Mouse (Mus musculus) forebrain, embryonic 10.5 days (tissue): Measurements from ENCODE around the gene Fam162a. TPM values are rescaled to one million over a fixed set of nuclear protein-coding genes. Genes with fewer than 3 reads are reported as not detected.
"Not testable (repeated sequence)": the region's sequence is repeated elsewhere in the genome, so short reads cannot be mapped to it uniquely, and the experiment has no call there.

Experiments
- DNase-seq: peaks from one replicate; pipeline ENCODE4 v3.0.0-alpha.2; 2017; ENCODE audit warnings: low spot score; ENCODE audit errors: extremely low spot score
- H3K27ac ChIP-seq: fragments of 300-500 bp; sonication (generic); 2 replicates; pipeline ENCODE4 v1.5.1; 2016; ENCODE audit warnings: mild to moderate bottlenecking
- H3K27me3 ChIP-seq: fragments of 300-500 bp; sonication (generic); 2 replicates; pipeline ENCODE4 v1.6.1; 2016; ENCODE audit warnings: mild to moderate bottlenecking; ENCODE audit not compliant: poor library complexity, severe bottlenecking
- H3K36me3 ChIP-seq: fragments of 300-500 bp; sonication (generic); replicated peaks from 2 replicates; pipeline ENCODE4 v1.6.1; 2016; ENCODE audit warnings: mild to moderate bottlenecking, moderate library complexity
- H3K4me1 ChIP-seq: fragments of 300-500 bp; sonication (generic); 2 replicates; pipeline ENCODE4 v1.6.1; 2016
- H3K4me3 ChIP-seq: fragments of 300-500 bp; sonication (generic); 2 replicates; pipeline ENCODE4 v1.5.1; 2016; ENCODE audit warnings: mild to moderate bottlenecking, moderate library complexity
- H3K9me3 ChIP-seq: fragments of 300-500 bp; sonication (generic); 2 replicates; pipeline ENCODE4 v1.6.1; 2016; ENCODE audit warnings: mild to moderate bottlenecking, moderate library complexity
- WGBS: fragments of 180-500 bp; shearing (Covaris S2); methylation state at CpG from one replicate; pipeline ENCODE4 v1.1.7; 2016; 5-methylcytosine and 5-hydroxymethylcytosine counted together
- polyA plus RNA-seq: library from polyadenylated mRNA; unstranded; fragments of >200 nt; fragmentation: Nextera tagmentation; extraction: Ambion mirVana; gene quantifications from 2 replicates; pipeline ENCODE4 v1.2.1, GENCODE M21; 2016

Gene Fam162a
- polyA plus RNA-seq: 369 and 410 TPM in 2 replicates

- under 1% methylated on average over 81 of the region's 81 CpGs for WGBS
- H3K9me3 ChIP-seq: no peaks in the 10 kb centered on the region
Observed at GRCm38 (mm10) chr16:36071450-36072379, at the start of gene Fam162a, which contains the start of gene Ccdc58. Gene Fam162a, minus strand, starts transcription at chr16:36071594. Gene Ccdc58, plus strand, starts transcription at chr16:36071685.

GRCm38 (mm10) chr16:36115751-36116150 lies 44.4 kb upstream of the Fam162a start:
- H3K4me3 ChIP-seq, H3K9me3 ChIP-seq, DNase-seq, H3K36me3 ChIP-seq, H3K27ac ChIP-seq, H3K4me1 ChIP-seq, H3K27me3 ChIP-seq: not testable (repeated sequence)
- WGBS: 97% methylated on average over 6 of the region's 6 CpGs

More at GRCm38 (mm10) chr16:36071450-36072379, at the start of gene Fam162a, which contains the start of gene Ccdc58:
- H3K4me3 ChIP-seq: peak within 1 kb of the TSS; percentile 62
- peak; percentile 91 for DNase-seq
- H3K4me1 ChIP-seq: peaks cover 32% of the 10 kb centered on the region
- no peaks in the 10 kb centered on the region for H3K27me3 ChIP-seq
- H3K27ac ChIP-seq: peak within 1 kb of the TSS; percentile 99
- H3K36me3 ChIP-seq: peaks cover 31% of the 10 kb centered on the region

GRCm38 (mm10) chr16:36111486-36111885 lies 40.1 kb upstream of the Fam162a start:
- not testable (repeated sequence) for DNase-seq, H3K36me3 ChIP-seq, H3K27me3 ChIP-seq, H3K4me1 ChIP-seq, H3K27ac ChIP-seq, H3K4me3 ChIP-seq, H3K9me3 ChIP-seq

- no peak for DNase-seq
- Histone ChIP-seq H3K27ac (no peak overlapping the region), H3K4me1 (no peaks in the 10 kb centered on the region), H3K36me3 (0 out of 2 replicates have a peak, but pooled peaks cover 3% of the 10 kb centered on the region), H3K9me3 (no peaks in the 10 kb centered on the region; the same call in 1 of the 2 replicates), H3K4me3 (no peak overlapping the region), H3K27me3 (no peaks in the 10 kb centered on the region)
- 93% methylated on average over 1 of the region's 1 CpGs for WGBS
Observed at GRCm38 (mm10) chr16:36102211-36102610, 30.8 kb upstream of the Fam162a start.

- WGBS: 93% methylated on average over 1 of the region's 1 CpGs
- Histone ChIP-seq H3K27ac (no peak overlapping the region), H3K4me3 (no peak overlapping the region), H3K36me3 (0 out of 2 replicates have a peak, but pooled peaks cover 3% of the 10 kb centered on the region), H3K4me1 (no peaks in the 10 kb centered on the region), H3K27me3 (no peaks in the 10 kb centered on the region), H3K9me3 (no peaks in the 10 kb centered on the region; the same call in 1 of the 2 replicates)
- no peak for DNase-seq
Observed at GRCm38 (mm10) chr16:36101526-36101925, 30.1 kb upstream of the Fam162a start.

GRCm38 (mm10) chr16:36097813-36098499 lies 26.6 kb upstream of the Fam162a start:
- H3K36me3 ChIP-seq: peaks cover 11% of the 10 kb centered on the region; the same call in 1 of the 2 replicates
- H3K27me3 ChIP-seq, H3K9me3 ChIP-seq, H3K4me3 ChIP-seq, H3K4me1 ChIP-seq, H3K27ac ChIP-seq, DNase-seq: not testable (repeated sequence)
- 97% methylated on average over 12 of the region's 12 CpGs for WGBS

GRCm38 (mm10) chr16:36094079-36094478 lies 22.7 kb upstream of the Fam162a start:
- H3K4me1 ChIP-seq: no peaks in the 10 kb centered on the region
- WGBS: 88% methylated on average over 3 of the region's 3 CpGs
- no peaks in the 10 kb centered on the region for H3K27me3 ChIP-seq
- no peak overlapping the region for H3K4me3 ChIP-seq
- no peaks in the 10 kb centered on the region for H3K9me3 ChIP-seq
- DNase-seq: no peak
- H3K36me3 ChIP-seq: peaks cover 45% of the 10 kb centered on the region
- H3K27ac ChIP-seq: no peak overlapping the region

GRCm38 (mm10) chr16:36090785-36091509 lies 19.6 kb upstream of the Fam162a start:
- no peak overlapping the region for H3K4me3 ChIP-seq
- H3K9me3 ChIP-seq: no peaks in the 10 kb centered on the region
- WGBS: 95% methylated on average over 11 of the region's 11 CpGs
- H3K4me1 ChIP-seq: no peaks in the 10 kb centered on the region
- peaks cover 70% of the 10 kb centered on the region for H3K36me3 ChIP-seq
- DNase-seq: no peak
- H3K27me3 ChIP-seq: no peaks in the 10 kb centered on the region
- no peak overlapping the region for H3K27ac ChIP-seq

GRCm38 (mm10) chr16:36089850-36090616 lies 18.6 kb upstream of the Fam162a start:
- 79% methylated on average over 8 of the region's 8 CpGs for WGBS
- no peak overlapping the region for H3K27ac ChIP-seq
- no peak for DNase-seq
- H3K4me3 ChIP-seq: no peak overlapping the region
- no peaks in the 10 kb centered on the region for H3K27me3 ChIP-seq
- H3K9me3 ChIP-seq: no peaks in the 10 kb centered on the region
- peaks cover 79% of the 10 kb centered on the region for H3K36me3 ChIP-seq
- no peaks in the 10 kb centered on the region for H3K4me1 ChIP-seq

GRCm38 (mm10) chr16:36089065-36089464 lies 17.7 kb upstream of the Fam162a start:
- 93% methylated on average over 7 of the region's 7 CpGs for WGBS
- H3K36me3 ChIP-seq: peaks cover 89% of the 10 kb centered on the region

GRCm38 (mm10) chr16:36087846-36088245 lies 16.5 kb upstream of the Fam162a start:
- Histone ChIP-seq H3K9me3 (no peaks in the 10 kb centered on the region), H3K4me1 (no peaks in the 10 kb centered on the region), H3K27me3 (no peaks in the 10 kb centered on the region), H3K4me3 (no peak overlapping the region), H3K36me3 (peaks cover 94% of the 10 kb centered on the region), H3K27ac (no peak overlapping the region)
- no peak for DNase-seq
- 91% methylated on average over 4 of the region's 4 CpGs for WGBS

More at GRCm38 (mm10) chr16:36089065-36089464, 17.7 kb upstream of the Fam162a start:
- H3K4me3 ChIP-seq: no peak overlapping the region
- H3K4me1 ChIP-seq: no peaks in the 10 kb centered on the region
- H3K9me3 ChIP-seq: no peaks in the 10 kb centered on the region
- H3K27ac ChIP-seq: no peak overlapping the region
- no peak for DNase-seq
- H3K27me3 ChIP-seq: no peaks in the 10 kb centered on the region

GRCm38 (mm10) chr16:36079916-36080315 lies 8.5 kb upstream of the Fam162a start:
- Histone ChIP-seq H3K27me3 (no peaks in the 10 kb centered on the region), H3K36me3 (peaks cover 37% of the 10 kb centered on the region), H3K4me3 (no peak overlapping the region), H3K27ac (no peak overlapping the region), H3K4me1 (no peaks in the 10 kb centered on the region), H3K9me3 (no peaks in the 10 kb centered on the region)
- no peak for DNase-seq
- WGBS: 97% methylated on average over 3 of the region's 3 CpGs
